15 mouse cellular contexts compared by ENCODE assay signal in the genomic region with DNA sequence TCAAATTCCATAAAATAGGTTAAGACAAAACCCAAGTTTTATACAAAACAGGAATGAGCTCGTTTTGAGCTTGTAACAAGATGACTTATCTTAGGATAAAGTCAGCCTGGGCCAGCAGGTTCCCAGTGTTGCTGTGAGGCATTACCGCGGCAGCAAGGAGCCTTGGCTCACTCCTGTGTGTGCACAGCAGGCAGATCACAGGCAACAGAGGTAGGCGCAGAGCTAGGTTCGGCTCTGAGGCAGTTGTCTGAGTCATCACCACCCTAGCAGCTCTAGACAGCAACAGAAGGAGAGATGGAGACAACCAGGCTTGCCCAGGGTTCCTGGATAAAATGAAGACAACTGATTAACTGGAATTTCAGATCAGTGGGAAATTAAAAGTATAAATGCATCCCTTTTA. TPM values are rescaled to one million over a fixed set of nuclear protein-coding genes. Genes with fewer than 3 reads are reported as not detected.
A peak's percentile ranks its signal among the peaks of the same experiment; 100 is the strongest.
DNase-seq lines count a peak whose midpoint lies in the region; ATAC-seq lines count a peak whose summit lies in the region.
"Had no signal": no experiment of that assay in that cellular context is flagged by ENCODE, and none has a peak within 500 bp of the region (broad histone marks: within the 10 kb centered on the region; RNA-seq: fewer than 3 reads in every experiment).

No protein-coding gene starts in this region.

- WGBS in heart, embryonic 12.5 days = 40% methylated on average over 5 of the region's 5 CpGs
- 69% methylated on average over 5 of the region's 5 CpGs for WGBS in hindbrain, embryonic 13.5 days
- WGBS in hindbrain, embryonic 14.5 days = 52% methylated on average over 5 of the region's 5 CpGs

- no peak overlapping the region for H3K4me3 ChIP-seq in heart, embryonic 12.5 days
- no peak overlapping the region for H3K4me3 ChIP-seq in hindbrain, embryonic 13.5 days
- H3K4me3 ChIP-seq in hindbrain, embryonic 14.5 days (replicated peaks; ENCODE audit: low read length) = no peak overlapping the region
- H3K4me3 ChIP-seq: forebrain, embryonic 10.5 days; heart, embryonic 10.5 days; neural tube, embryonic 15.5 days had no signal

- H3K4me2 ChIP-seq in heart, embryonic 12.5 days = no peak overlapping the region
- no peak overlapping the region for H3K4me2 ChIP-seq in hindbrain, embryonic 13.5 days
- H3K4me2 ChIP-seq in hindbrain, embryonic 14.5 days (replicated peaks) = no peak overlapping the region
- H3K4me2 ChIP-seq: neural tube, embryonic 15.5 days had no signal

- H3K36me3 ChIP-seq in heart, embryonic 12.5 days = no peaks in the 10 kb centered on the region
- no peaks in the 10 kb centered on the region for H3K36me3 ChIP-seq in hindbrain, embryonic 13.5 days
- no peaks in the 10 kb centered on the region for H3K36me3 ChIP-seq in hindbrain, embryonic 14.5 days (replicated peaks; ENCODE audit: control insufficient read depth, insufficient read depth)
- H3K36me3 ChIP-seq: forebrain, embryonic 10.5 days; heart, embryonic 10.5 days; neural tube, embryonic 15.5 days had no signal

- no peak overlapping the region for H3K9ac ChIP-seq in heart, embryonic 12.5 days
- H3K9ac ChIP-seq in hindbrain, embryonic 13.5 days = no peak overlapping the region
- H3K9ac ChIP-seq in hindbrain, embryonic 14.5 days = no peak overlapping the region
- H3K9ac ChIP-seq: neural tube, embryonic 15.5 days had no signal

- 0 out of 2 replicates have a peak, but pooled peaks cover 2% of the 10 kb centered on the region for H3K4me1 ChIP-seq in heart, embryonic 12.5 days (replicated peaks)
- H3K4me1 ChIP-seq in hindbrain, embryonic 13.5 days (replicated peaks) = no peaks in the 10 kb centered on the region
- H3K4me1 ChIP-seq in hindbrain, embryonic 14.5 days (replicated peaks; ENCODE audit: control insufficient read depth, insufficient read depth, low read length) = no peaks in the 10 kb centered on the region
- H3K4me1 ChIP-seq: forebrain, embryonic 10.5 days; neural tube, embryonic 15.5 days had no signal

- ATAC-seq in heart, embryonic 12.5 days (ENCODE audit: insufficient number of reproducible peaks, low FRiP score) = no peak
- ATAC-seq in hindbrain, embryonic 13.5 days (ENCODE audit: low FRiP score) = no peak
- ATAC-seq in hindbrain, embryonic 14.5 days (ENCODE audit: low FRiP score) = no peak
- ATAC-seq: intestine, embryonic 16.5 days had no signal

- no peaks in the 10 kb centered on the region for H3K27me3 ChIP-seq in heart, embryonic 12.5 days (replicated peaks)
- no peaks in the 10 kb centered on the region for H3K27me3 ChIP-seq in hindbrain, embryonic 13.5 days
- no peaks in the 10 kb centered on the region for H3K27me3 ChIP-seq in hindbrain, embryonic 14.5 days (ENCODE audit: control insufficient read depth, insufficient read depth, low read length)
- H3K27me3 ChIP-seq: neural tube, embryonic 15.5 days had no signal

- no peaks in the 10 kb centered on the region for H3K9me3 ChIP-seq in heart, embryonic 12.5 days (replicated peaks)
- no peaks in the 10 kb centered on the region for H3K9me3 ChIP-seq in hindbrain, embryonic 13.5 days
- no peaks in the 10 kb centered on the region for H3K9me3 ChIP-seq in hindbrain, embryonic 14.5 days (ENCODE audit: control insufficient read depth, low read length)
- H3K9me3 ChIP-seq: forebrain, embryonic 10.5 days; heart, embryonic 10.5 days; neural tube, embryonic 15.5 days had no signal

- H3K27ac ChIP-seq in heart, embryonic 12.5 days (ENCODE audit: poor library complexity, severe bottlenecking) = no peak overlapping the region
- no peak overlapping the region for H3K27ac ChIP-seq in hindbrain, embryonic 13.5 days
- H3K27ac ChIP-seq in hindbrain, embryonic 14.5 days = no peak overlapping the region
- H3K27ac ChIP-seq: forebrain, embryonic 10.5 days; heart, embryonic 10.5 days; neural tube, embryonic 15.5 days had no signal

- DNase-seq in heart, adult 11 months = peak; percentile 43
- DNase-seq in right cerebral cortex, adult 18-20 months = peak; percentile 87
- DNase-seq in right cerebral cortex, postnatal 4 days = no peak
- peak; percentile 79 for DNase-seq in cerebellum, adult 9-10 months
- DNase-seq in right cerebral cortex, postnatal 25 days = peak; percentile 67
- DNase-seq in hindbrain, embryonic 14.5 days (ENCODE audit: low spot score) = no peak
- DNase-seq: gastrocnemius, postnatal 10 days; kidney, postnatal 25 days; lung, adult 18-20 months had no signal

RNA-seq across cellular contexts. Expression of a gene that starts 35.0 kb away (rescaled TPM):
- polyA plus RNA-seq in heart, embryonic 12.5 days (2016; fragmentation: Nextera tagmentation; extraction: Ambion mirVana) = 5.2 and 5.3 TPM in 2 replicates
- 16.7 and 17.8 TPM in 2 replicates for polyA plus RNA-seq in hindbrain, embryonic 13.5 days (2015; fragmentation: Nextera tagmentation; extraction: Ambion mirVana)
- polyA plus RNA-seq in hindbrain, embryonic 14.5 days (2014; fragmentation: Nextera tagmentation; extraction: Ambion mirVana) = 28.4 and 28.9 TPM in 2 replicates

Comparison
In these comparisons a context has a peak if more than half of its experiments do, and no peak if none do; other contexts are left out.
1. DNase-seq: peak in heart, adult 11 months (single experiment), right cerebral cortex, adult 18-20 months (single experiment), cerebellum, adult 9-10 months (single experiment) and right cerebral cortex, postnatal 25 days (single experiment); none in right cerebral cortex, postnatal 4 days (single experiment) and hindbrain, embryonic 14.5 days (single experiment).